Mouse (Mus musculus) heart, adult 2 months (tissue): ENCODE results near the gene Ror2. TPM values are rescaled to one million over a fixed set of nuclear protein-coding genes. Genes with fewer than 3 reads are reported as not detected.

Experiments used
- DNase-seq, 2 experiments: peaks; one replicate each; pipeline ENCODE4 v3.0.0; 2021
- H3K27ac ChIP-seq: fragments of 200-600 bp; 2 replicates; pipeline ENCODE4 v1.8.1; 2022
- H3K27me3 ChIP-seq: fragments of 200-500 bp; 2 replicates; pipeline ENCODE4 v1.6.1; 2012; ENCODE audit warnings: mild to moderate bottlenecking, low read length, inconsistent platforms, mixed read lengths; ENCODE audit not compliant: control insufficient read depth, insufficient read depth
- H3K36me3 ChIP-seq: fragments of 200-500 bp; 2 replicates; pipeline ENCODE4 v1.6.1; 2012; ENCODE audit warnings: low read length, inconsistent platforms; ENCODE audit not compliant: control insufficient read depth, insufficient read depth
- H3K4me1 ChIP-seq: fragments of 200-500 bp; 2 replicates; pipeline ENCODE4 v1.6.1; 2011; ENCODE audit warnings: low read length; ENCODE audit not compliant: control insufficient read depth, insufficient read depth
- H3K4me3 ChIP-seq: fragments of 200-600 bp; 2 replicates; pipeline ENCODE4 v1.8.1; 2022
- H3K79me2 ChIP-seq: fragments of 200-500 bp; replicated peaks from 2 replicates; pipeline ENCODE4 v1.6.1; 2012; ENCODE audit warnings: mild to moderate bottlenecking, inconsistent platforms, low read length, moderate library complexity, mixed read lengths; ENCODE audit not compliant: control insufficient read depth, insufficient read depth
- H3K9ac ChIP-seq: fragments of 200-500 bp; 2 replicates; pipeline ENCODE4 v1.6.1; 2012; ENCODE audit warnings: low read depth, mild to moderate bottlenecking, control low read depth, inconsistent platforms, low read length, mixed read lengths
- CTCF ChIP-seq: fragments of 200-600 bp; IDR thresholded peaks from 2 replicates; pipeline ENCODE4 v1.8.1; 2022; ENCODE audit warnings: antibody characterized with exemption, mild to moderate bottlenecking, moderate library complexity
- EP300 ChIP-seq: fragments of 200-500 bp; IDR thresholded peaks from 2 replicates; pipeline ENCODE4 v1.6.1; 2011; ENCODE audit warnings: low read depth, low read length, control low read depth; ENCODE audit not compliant: insufficient read depth
- POLR2A ChIP-seq: fragments of 200-500 bp; IDR thresholded peaks from 2 replicates; pipeline ENCODE4 v1.6.1; 2011; ENCODE audit warnings: mild to moderate bottlenecking, low read depth, low read length, control low read depth; ENCODE audit not compliant: insufficient read depth
- WGBS: fragments of 180-500 bp; shearing (Covaris S2); methylation state at CpG from one replicate; pipeline ENCODE4 v1.1.7; 2018; 5-methylcytosine and 5-hydroxymethylcytosine counted together
- intact Hi-C: fragments of 180-260 bp; cut with DNase I; formaldehyde crosslinking; loops from one replicate; pipeline ENCODE4 v1.15.1; 2025
- polyA plus RNA-seq: library from polyadenylated mRNA; depleted of rRNA; stranded (reverse); fragments of >200 nt; gene quantifications from 2 replicates; pipeline ENCODE4 v1.2.3, GENCODE M21; 2012
- total RNA-seq, 2 experiments: library from RNA; stranded (reverse); gene quantifications; 2 replicates each; pipeline ENCODE4 v1.2.3; 2021

The Ror2 gene
- total and polyA plus RNA-seq, 3 experiments = 1.1 to 1.9 (median 1.5) TPM

- peaks cover 3% of the 10 kb centered on the region for H3K4me1 ChIP-seq
- peak; percentile 49 to 51 for DNase-seq
- no peaks in the 10 kb centered on the region for H3K27me3 ChIP-seq
- TF ChIP-seq CTCF (no peak), EP300 (no peak), POLR2A (no peak)
- H3K4me3 ChIP-seq = no peak overlapping the region
- no peaks in the 10 kb centered on the region for H3K79me2 ChIP-seq
- no peaks in the 10 kb centered on the region for H3K36me3 ChIP-seq
- 48% methylated on average over 16 of the region's 16 CpGs for WGBS
- H3K27ac ChIP-seq = peak overlapping the region; percentile 64
- H3K9ac ChIP-seq = no peak overlapping the region
- intact Hi-C loops = loop anchor here (2.0 kb wide), 1 partner anchor 22 kb away; no protein-coding TSS in a partner anchor
These were observed 23.2 kb downstream of the Ror2 start for GRCm38 (mm10) chr13:53262509-53263250.

- peak overlapping the region; percentile 54 for H3K27ac ChIP-seq
- TF ChIP-seq EP300 = 0 out of 2 replicates have a peak, but pooled peaks have one; percentile 39
- no peak for TF ChIP-seq CTCF
- no peak for TF ChIP-seq POLR2A
- WGBS = 34% methylated on average over 8 of the region's 8 CpGs
- DNase-seq = peak; percentile 82 to 85
- no peaks in the 10 kb centered on the region for H3K79me2 ChIP-seq
- H3K9ac ChIP-seq = no peak overlapping the region
- H3K36me3 ChIP-seq = no peaks in the 10 kb centered on the region
- no peak overlapping the region for H3K4me3 ChIP-seq
- peaks cover 3% of the 10 kb centered on the region for H3K4me1 ChIP-seq
- intact Hi-C loops = no loop called here
- no peaks in the 10 kb centered on the region for H3K27me3 ChIP-seq
These were observed 24.7 kb downstream of the Ror2 start for GRCm38 (mm10) chr13:53261106-53261771.

- H3K79me2 ChIP-seq = no peaks in the 10 kb centered on the region
- 83% methylated on average over 8 of the region's 8 CpGs for WGBS
- DNase-seq = no peak
- H3K4me3 ChIP-seq = no peak overlapping the region
- H3K4me1 ChIP-seq = peaks cover 3% of the 10 kb centered on the region
- H3K27ac ChIP-seq = peak overlapping the region; percentile 12; the same call in 1 of the 2 replicates
- H3K36me3 ChIP-seq = no peaks in the 10 kb centered on the region
- TF ChIP-seq POLR2A (no peak), EP300 (no peak), CTCF (no peak)
- no peak overlapping the region for H3K9ac ChIP-seq
- intact Hi-C loops = no loop called here
- H3K27me3 ChIP-seq = no peaks in the 10 kb centered on the region
These were observed 27.0 kb downstream of the Ror2 start for GRCm38 (mm10) chr13:53258943-53259342.

DNA sequence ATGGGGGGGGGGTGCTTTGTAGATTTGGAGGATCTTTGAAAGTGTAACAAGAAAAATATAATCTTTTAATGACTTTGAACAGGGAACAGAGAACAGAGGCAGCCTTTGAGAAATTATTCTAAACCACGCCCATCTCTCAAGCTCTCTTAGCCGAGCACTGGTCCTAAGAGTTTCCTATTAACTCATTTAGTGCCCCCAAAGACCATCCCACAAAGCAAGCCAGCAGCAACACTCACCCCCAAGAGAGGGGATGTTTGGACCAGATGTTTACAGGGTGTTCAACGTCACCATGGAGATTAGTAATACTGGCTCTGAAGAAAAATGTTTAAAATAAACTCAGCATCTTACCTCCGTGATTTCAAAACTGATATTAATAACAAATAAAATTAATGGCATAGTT lies 27.4 kb downstream of the Ror2 start:
- H3K27me3 ChIP-seq = no peaks in the 10 kb centered on the region
- DNase-seq = no peak
- H3K4me1 ChIP-seq = peaks cover 3% of the 10 kb centered on the region
- H3K79me2 ChIP-seq = no peaks in the 10 kb centered on the region
- no peak overlapping the region for H3K27ac ChIP-seq
- H3K4me3 ChIP-seq = no peak overlapping the region
- WGBS = 78% methylated on average over 4 of the region's 4 CpGs
- intact Hi-C loops = no loop called here
- no peaks in the 10 kb centered on the region for H3K36me3 ChIP-seq
- H3K9ac ChIP-seq = no peak overlapping the region
- TF ChIP-seq POLR2A (no peak), EP300 (no peak), CTCF (no peak)

GRCm38 (mm10) chr13:53253255-53253654 lies 32.7 kb downstream of the Ror2 start:
- no peak for DNase-seq
- Histone ChIP-seq H3K27ac (no peak overlapping the region), H3K4me1 (no peaks in the 10 kb centered on the region), H3K27me3 (no peaks in the 10 kb centered on the region), H3K36me3 (no peaks in the 10 kb centered on the region), H3K79me2 (no peaks in the 10 kb centered on the region), H3K9ac (no peak overlapping the region), H3K4me3 (no peak overlapping the region)
- TF ChIP-seq EP300 = no peak
- TF ChIP-seq POLR2A = no peak
- no peak for TF ChIP-seq CTCF
- 94% methylated on average over 12 of the region's 12 CpGs for WGBS
- intact Hi-C loops = no loop called here
